Mouse (Mus musculus): Measurements from ENCODE around the gene Dnpep. TPM values are rescaled to one million over a fixed set of nuclear protein-coding genes. Genes with fewer than 3 reads are reported as not detected.

Gene Dnpep
- polyA plus RNA-seq, 1 experiment from 2014 or later = 131 TPM

- WGBS = 69% methylated on average over 3 of the region's 3 CpGs
- peaks cover 11% of the 10 kb centered on the region for H3K36me3 ChIP-seq
- H3K4me1 ChIP-seq (replicated peaks) = peaks cover 8% of the 10 kb centered on the region; the same call in 1 of the 2 replicates
- no peaks in the 10 kb centered on the region for H3K27me3 ChIP-seq (replicated peaks)
- 0 out of 2 replicates have a peak overlapping the region, but pooled peaks have one; percentile 1 for H3K4me3 ChIP-seq (replicated peaks)
- peak overlapping the region; percentile 42 for H3K4me2 ChIP-seq (replicated peaks)
- H3K9ac ChIP-seq = no peak overlapping the region
- H3K9me3 ChIP-seq = no peaks in the 10 kb centered on the region
- H3K27ac ChIP-seq = no peak overlapping the region
- no peak for ATAC-seq
These were observed 511 bp upstream of the Dnpep start for GRCm38 (mm10) chr1:75318301-75318700.

GRCm38 (mm10) chr1:75316861-75317240 is 939 bp downstream of the Dnpep start:
- WGBS = under 1% methylated on average over 20 of the region's 20 CpGs
- H3K4me3 ChIP-seq (replicated peaks) = peak overlapping the region; percentile 70
- peak overlapping the region; percentile 70 for H3K9ac ChIP-seq
- H3K27ac ChIP-seq = peak overlapping the region; percentile 95
- H3K27me3 ChIP-seq (replicated peaks) = no peaks in the 10 kb centered on the region
- H3K36me3 ChIP-seq = peaks cover 23% of the 10 kb centered on the region
- H3K9me3 ChIP-seq = no peaks in the 10 kb centered on the region
- peak overlapping the region; percentile 83 for H3K4me2 ChIP-seq (replicated peaks)
- ATAC-seq = peak; percentile 71
- H3K4me1 ChIP-seq (replicated peaks) = peaks cover 8% of the 10 kb centered on the region; the same call in 1 of the 2 replicates

GRCm38 (mm10) chr1:75315456-75316365 is 2.1 kb downstream of the Dnpep start:
- Histone ChIP-seq H3K27ac (peak overlapping the region; percentile 95; the same call in 1 of the 2 replicates), H3K4me1 (replicated peaks) (peaks cover 8% of the 10 kb centered on the region; the same call in 1 of the 2 replicates), H3K4me3 (replicated peaks) (peak overlapping the region; percentile 70), H3K36me3 (peaks cover 32% of the 10 kb centered on the region), H3K27me3 (replicated peaks) (no peaks in the 10 kb centered on the region), H3K9me3 (no peaks in the 10 kb centered on the region), H3K9ac (peak overlapping the region; percentile 70), H3K4me2 (replicated peaks) (peak overlapping the region; percentile 83)
- 76% methylated on average over 29 of the region's 29 CpGs for WGBS
- ATAC-seq = no peak

- Histone ChIP-seq H3K4me1 (replicated peaks) (peaks cover 8% of the 10 kb centered on the region; the same call in 1 of the 2 replicates), H3K9ac (no peak overlapping the region), H3K9me3 (no peaks in the 10 kb centered on the region), H3K27me3 (replicated peaks) (no peaks in the 10 kb centered on the region), H3K4me2 (replicated peaks) (no peak overlapping the region), H3K27ac (no peak overlapping the region), H3K36me3 (peaks cover 35% of the 10 kb centered on the region), H3K4me3 (replicated peaks) (no peak overlapping the region)
- WGBS = 89% methylated on average over 6 of the region's 6 CpGs
- ATAC-seq = no peak
These were observed 2.8 kb downstream of the Dnpep start for GRCm38 (mm10) chr1:75315011-75315410.

- H3K27ac ChIP-seq = no peak overlapping the region
- peaks cover 46% of the 10 kb centered on the region for H3K36me3 ChIP-seq
- ATAC-seq = no peak
- no peaks in the 10 kb centered on the region for H3K9me3 ChIP-seq
- no peak overlapping the region for H3K9ac ChIP-seq
- no peak overlapping the region for H3K4me2 ChIP-seq (replicated peaks)
- 94% methylated on average over 6 of the region's 6 CpGs for WGBS
- peaks cover 8% of the 10 kb centered on the region; the same call in 1 of the 2 replicates for H3K4me1 ChIP-seq (replicated peaks)
- H3K4me3 ChIP-seq (replicated peaks) = no peak overlapping the region
- H3K27me3 ChIP-seq (replicated peaks) = no peaks in the 10 kb centered on the region
These were observed 6.1 kb downstream of the Dnpep start for GRCm38 (mm10) chr1:75311694-75312093.

GRCm38 (mm10) chr1:75304662-75305061 is 13.1 kb downstream of the Dnpep start:
- Histone ChIP-seq H3K36me3 (peaks cover 11% of the 10 kb centered on the region), H3K9ac (no peak overlapping the region), H3K27me3 (replicated peaks) (no peaks in the 10 kb centered on the region), H3K4me3 (replicated peaks) (no peak overlapping the region), H3K4me1 (replicated peaks) (no peaks in the 10 kb centered on the region), H3K9me3 (no peaks in the 10 kb centered on the region), H3K27ac (no peak overlapping the region), H3K4me2 (replicated peaks) (no peak overlapping the region)
- WGBS = 73% methylated on average over 2 of the region's 2 CpGs
- ATAC-seq = no peak

GRCm38 (mm10) chr1:75294294-75294693 is 23.5 kb downstream of the Dnpep start:
- H3K9me3 ChIP-seq = no peaks in the 10 kb centered on the region
- H3K4me3 ChIP-seq (replicated peaks) = no peak overlapping the region
- H3K4me2 ChIP-seq (replicated peaks) = no peak overlapping the region
- no peak overlapping the region for H3K9ac ChIP-seq
- no peaks in the 10 kb centered on the region for H3K27me3 ChIP-seq (replicated peaks)
- ATAC-seq = no peak
- no peaks in the 10 kb centered on the region for H3K36me3 ChIP-seq
- no peak overlapping the region for H3K27ac ChIP-seq
- WGBS = 86% methylated on average over 5 of the region's 5 CpGs
- H3K4me1 ChIP-seq (replicated peaks) = 0 out of 2 replicates have a peak, but pooled peaks cover 7% of the 10 kb centered on the region

GRCm38 (mm10) chr1:75293331-75293701 is 24.5 kb downstream of the Dnpep start:
- no peaks in the 10 kb centered on the region for H3K27me3 ChIP-seq (replicated peaks)
- H3K9ac ChIP-seq = no peak overlapping the region
- no peak for ATAC-seq
- H3K4me1 ChIP-seq (replicated peaks) = 0 out of 2 replicates have a peak, but pooled peaks cover 7% of the 10 kb centered on the region
- H3K4me2 ChIP-seq (replicated peaks) = no peak overlapping the region
- H3K36me3 ChIP-seq = no peaks in the 10 kb centered on the region
- no peaks in the 10 kb centered on the region for H3K9me3 ChIP-seq
- peak overlapping the region; percentile 78; the same call in 1 of the 2 replicates for H3K27ac ChIP-seq
- 82% methylated on average over 5 of the region's 5 CpGs for WGBS
- H3K4me3 ChIP-seq (replicated peaks) = no peak overlapping the region

GRCm38 (mm10) chr1:75292476-75293330 is 25.1 kb downstream of the Dnpep start:
- 27% methylated on average over 12 of the region's 12 CpGs for WGBS
- no peak for ATAC-seq
- H3K9me3 ChIP-seq = no peaks in the 10 kb centered on the region
- H3K9ac ChIP-seq = no peak overlapping the region
- no peak overlapping the region for H3K4me3 ChIP-seq (replicated peaks)
- peak overlapping the region; percentile 78 for H3K27ac ChIP-seq
- 0 out of 2 replicates have a peak, but pooled peaks cover 7% of the 10 kb centered on the region for H3K4me1 ChIP-seq (replicated peaks)
- no peaks in the 10 kb centered on the region for H3K36me3 ChIP-seq
- no peaks in the 10 kb centered on the region for H3K27me3 ChIP-seq (replicated peaks)
- no peak overlapping the region for H3K4me2 ChIP-seq (replicated peaks)

- Histone ChIP-seq H3K36me3 (no peaks in the 10 kb centered on the region), H3K27ac (no peak overlapping the region), H3K9ac (no peak overlapping the region), H3K4me2 (replicated peaks) (no peak overlapping the region), H3K4me1 (replicated peaks) (0 out of 2 replicates have a peak, but pooled peaks cover 7% of the 10 kb centered on the region), H3K4me3 (replicated peaks) (no peak overlapping the region), H3K9me3 (no peaks in the 10 kb centered on the region), H3K27me3 (replicated peaks) (no peaks in the 10 kb centered on the region)
- no peak for ATAC-seq
- WGBS = 82% methylated on average over 8 of the region's 8 CpGs
These were observed 26.5 kb downstream of the Dnpep start for GRCm38 (mm10) chr1:75291321-75291720.

- Histone ChIP-seq H3K36me3 (no peaks in the 10 kb centered on the region), H3K9ac (no peak overlapping the region), H3K4me2 (replicated peaks) (no peak overlapping the region), H3K4me3 (replicated peaks) (no peak overlapping the region), H3K27me3 (replicated peaks) (no peaks in the 10 kb centered on the region), H3K9me3 (no peaks in the 10 kb centered on the region), H3K27ac (no peak overlapping the region), H3K4me1 (replicated peaks) (0 out of 2 replicates have a peak, but pooled peaks cover 7% of the 10 kb centered on the region)
- ATAC-seq = no peak
These were observed 27.2 kb downstream of the Dnpep start for GRCm38 (mm10) chr1:75290582-75290981.

- 0 out of 2 replicates have a peak, but pooled peaks cover 7% of the 10 kb centered on the region for H3K4me1 ChIP-seq (replicated peaks)
- no peak for ATAC-seq
- H3K36me3 ChIP-seq = no peaks in the 10 kb centered on the region
- no peaks in the 10 kb centered on the region for H3K27me3 ChIP-seq (replicated peaks)
- no peaks in the 10 kb centered on the region for H3K9me3 ChIP-seq
- H3K4me3 ChIP-seq (replicated peaks) = no peak overlapping the region
- no peak overlapping the region for H3K9ac ChIP-seq
- H3K4me2 ChIP-seq (replicated peaks) = no peak overlapping the region
- H3K27ac ChIP-seq = no peak overlapping the region
- 61% methylated on average over 8 of the region's 8 CpGs for WGBS
These were observed 27.8 kb downstream of the Dnpep start for GRCm38 (mm10) chr1:75289888-75290431.

Measured in intestine, embryonic 15.5 days (tissue).